Mouse (Mus musculus): Measurements from ENCODE around the gene Tep1. TPM values are rescaled to one million over a fixed set of nuclear protein-coding genes. Genes with fewer than 3 reads are reported as not detected.
A peak's percentile ranks its signal among the peaks of the same experiment; 100 is the strongest.

Gene Tep1
- polyA plus RNA-seq, 1 experiment from 2014 or later = 3.7 TPM

GRCm38 (mm10) chr14:50896747-50897373 lies 26.5 kb upstream of the Tep1 start:
- peaks cover 5% of the 10 kb centered on the region; the same call in 1 of the 2 replicates for H3K27me3 ChIP-seq (ENCODE audit: control insufficient read depth, insufficient read depth, low read depth, low read length)
- peak overlapping the region; percentile 41; the same call in 1 of the 2 replicates for H3K27ac ChIP-seq (ENCODE audit: low read length)
- H3K36me3 ChIP-seq (ENCODE audit: control insufficient read depth, insufficient read depth) = no peaks in the 10 kb centered on the region
- no peak for ATAC-seq (ENCODE audit: low read depth)
- H3K4me3 ChIP-seq (ENCODE audit: low read depth, low read length) = peak overlapping the region; percentile 28
- H3K4me2 ChIP-seq (ENCODE audit: low read depth, low read length) = peak overlapping the region; percentile 50
- 23% methylated on average over 23 of the region's 23 CpGs for WGBS (ENCODE audit: insufficient replicate concordance)
- peaks cover 3% of the 10 kb centered on the region for H3K4me1 ChIP-seq (ENCODE audit: control insufficient read depth, low read depth, low read length)
- H3K9me3 ChIP-seq (replicated peaks; ENCODE audit: control insufficient read depth, low read length) = no peaks in the 10 kb centered on the region
- peak overlapping the region; percentile 6 for H3K9ac ChIP-seq (ENCODE audit: low read depth, low read length)

- H3K4me2 ChIP-seq (ENCODE audit: low read depth, low read length) = peak overlapping the region; percentile 50
- no peaks in the 10 kb centered on the region for H3K36me3 ChIP-seq (ENCODE audit: control insufficient read depth, insufficient read depth)
- no peaks in the 10 kb centered on the region for H3K9me3 ChIP-seq (replicated peaks; ENCODE audit: control insufficient read depth, low read length)
- peaks cover 5% of the 10 kb centered on the region; the same call in 1 of the 2 replicates for H3K27me3 ChIP-seq (ENCODE audit: control insufficient read depth, insufficient read depth, low read depth, low read length)
- H3K27ac ChIP-seq (ENCODE audit: low read length) = peak overlapping the region; percentile 41; the same call in 1 of the 2 replicates
- peak; percentile 82 for ATAC-seq (ENCODE audit: low read depth)
- peak overlapping the region; percentile 28 for H3K4me3 ChIP-seq (ENCODE audit: low read depth, low read length)
- WGBS (ENCODE audit: insufficient replicate concordance) = 20% methylated on average over 19 of the region's 19 CpGs
- peaks cover 3% of the 10 kb centered on the region for H3K4me1 ChIP-seq (ENCODE audit: control insufficient read depth, low read depth, low read length)
- H3K9ac ChIP-seq (ENCODE audit: low read depth, low read length) = peak overlapping the region; percentile 6
Measured at GRCm38 (mm10) chr14:50895985-50896746, 25.8 kb upstream of the Tep1 start.

GRCm38 (mm10) chr14:50895407-50895806 lies 25.0 kb upstream of the Tep1 start:
- ATAC-seq (ENCODE audit: low read depth) = no peak
- no peak overlapping the region for H3K9ac ChIP-seq (ENCODE audit: low read depth, low read length)
- no peaks in the 10 kb centered on the region for H3K9me3 ChIP-seq (replicated peaks; ENCODE audit: control insufficient read depth, low read length)
- peaks cover 3% of the 10 kb centered on the region for H3K4me1 ChIP-seq (ENCODE audit: control insufficient read depth, low read depth, low read length)
- H3K36me3 ChIP-seq (ENCODE audit: control insufficient read depth, insufficient read depth) = no peaks in the 10 kb centered on the region
- H3K4me2 ChIP-seq (ENCODE audit: low read depth, low read length) = no peak overlapping the region
- H3K27ac ChIP-seq (ENCODE audit: low read length) = no peak overlapping the region
- no peak overlapping the region for H3K4me3 ChIP-seq (ENCODE audit: low read depth, low read length)
- H3K27me3 ChIP-seq (ENCODE audit: control insufficient read depth, insufficient read depth, low read depth, low read length) = peaks cover 5% of the 10 kb centered on the region; the same call in 1 of the 2 replicates

GRCm38 (mm10) chr14:50892541-50893459 lies 22.4 kb upstream of the Tep1 start:
- Histone ChIP-seq H3K4me3 (ENCODE audit: low read depth, low read length) (no peak overlapping the region), H3K4me1 (ENCODE audit: control insufficient read depth, low read depth, low read length) (peaks cover 3% of the 10 kb centered on the region), H3K36me3 (ENCODE audit: control insufficient read depth, insufficient read depth) (no peaks in the 10 kb centered on the region), H3K9ac (ENCODE audit: low read depth, low read length) (no peak overlapping the region), H3K4me2 (ENCODE audit: low read depth, low read length) (no peak overlapping the region), H3K9me3 (replicated peaks; ENCODE audit: control insufficient read depth, low read length) (no peaks in the 10 kb centered on the region), H3K27me3 (ENCODE audit: control insufficient read depth, insufficient read depth, low read depth, low read length) (peaks cover 5% of the 10 kb centered on the region; the same call in 1 of the 2 replicates), H3K27ac (ENCODE audit: low read length) (no peak overlapping the region)
- no peak for ATAC-seq (ENCODE audit: low read depth)
- WGBS (ENCODE audit: insufficient replicate concordance) = 60% methylated on average over 22 of the region's 22 CpGs

- Histone ChIP-seq H3K4me2 (ENCODE audit: low read depth, low read length) (no peak overlapping the region), H3K36me3 (ENCODE audit: control insufficient read depth, insufficient read depth) (no peaks in the 10 kb centered on the region), H3K9ac (ENCODE audit: low read depth, low read length) (no peak overlapping the region), H3K4me1 (ENCODE audit: control insufficient read depth, low read depth, low read length) (peaks cover 3% of the 10 kb centered on the region), H3K27me3 (ENCODE audit: control insufficient read depth, insufficient read depth, low read depth, low read length) (peaks cover 5% of the 10 kb centered on the region; the same call in 1 of the 2 replicates), H3K4me3 (ENCODE audit: low read depth, low read length) (no peak overlapping the region), H3K9me3 (replicated peaks; ENCODE audit: control insufficient read depth, low read length) (no peaks in the 10 kb centered on the region), H3K27ac (ENCODE audit: low read length) (no peak overlapping the region)
- no peak for ATAC-seq (ENCODE audit: low read depth)
- 66% methylated on average over 7 of the region's 7 CpGs for WGBS (ENCODE audit: insufficient replicate concordance)
Measured at GRCm38 (mm10) chr14:50892091-50892490, 21.7 kb upstream of the Tep1 start.

- H3K4me3 ChIP-seq (ENCODE audit: low read depth, low read length) = no peak overlapping the region
- ATAC-seq (ENCODE audit: low read depth) = no peak
- WGBS (ENCODE audit: insufficient replicate concordance) = 77% methylated on average over 8 of the region's 8 CpGs
Measured at GRCm38 (mm10) chr14:50891621-50892020, 21.3 kb upstream of the Tep1 start.

GRCm38 (mm10) chr14:50876236-50876950 lies 6.0 kb upstream of the Tep1 start:
- H3K4me2 ChIP-seq (ENCODE audit: low read depth, low read length) = no peak overlapping the region
- no peak for ATAC-seq (ENCODE audit: low read depth)
- 64% methylated on average over 6 of the region's 6 CpGs for WGBS (ENCODE audit: insufficient replicate concordance)

More at GRCm38 (mm10) chr14:50891621-50892020, 21.3 kb upstream of the Tep1 start:
- Histone ChIP-seq H3K27ac (ENCODE audit: low read length) (no peak overlapping the region), H3K9ac (ENCODE audit: low read depth, low read length) (no peak overlapping the region), H3K27me3 (ENCODE audit: control insufficient read depth, insufficient read depth, low read depth, low read length) (peaks cover 3% of the 10 kb centered on the region; the same call in 1 of the 2 replicates), H3K4me2 (ENCODE audit: low read depth, low read length) (no peak overlapping the region), H3K36me3 (ENCODE audit: control insufficient read depth, insufficient read depth) (no peaks in the 10 kb centered on the region), H3K9me3 (replicated peaks; ENCODE audit: control insufficient read depth, low read length) (no peaks in the 10 kb centered on the region), H3K4me1 (ENCODE audit: control insufficient read depth, low read depth, low read length) (peaks cover 3% of the 10 kb centered on the region)

GRCm38 (mm10) chr14:50875591-50876230 lies 5.4 kb upstream of the Tep1 start:
- Histone ChIP-seq H3K9ac (ENCODE audit: low read depth, low read length) (no peak overlapping the region), H3K36me3 (ENCODE audit: control insufficient read depth, insufficient read depth) (no peaks in the 10 kb centered on the region), H3K4me2 (ENCODE audit: low read depth, low read length) (no peak overlapping the region), H3K4me1 (ENCODE audit: control insufficient read depth, low read depth, low read length) (no peaks in the 10 kb centered on the region), H3K4me3 (ENCODE audit: low read depth, low read length) (no peak overlapping the region), H3K27me3 (ENCODE audit: control insufficient read depth, insufficient read depth, low read depth, low read length) (no peaks in the 10 kb centered on the region), H3K27ac (ENCODE audit: low read length) (no peak overlapping the region), H3K9me3 (replicated peaks; ENCODE audit: control insufficient read depth, low read length) (no peaks in the 10 kb centered on the region)
- no peak for ATAC-seq (ENCODE audit: low read depth)
- WGBS (ENCODE audit: insufficient replicate concordance) = 60% methylated on average over 6 of the region's 6 CpGs

More at GRCm38 (mm10) chr14:50876236-50876950, 6.0 kb upstream of the Tep1 start:
- Histone ChIP-seq H3K4me1 (ENCODE audit: control insufficient read depth, low read depth, low read length) (no peaks in the 10 kb centered on the region), H3K36me3 (ENCODE audit: control insufficient read depth, insufficient read depth) (no peaks in the 10 kb centered on the region), H3K27me3 (ENCODE audit: control insufficient read depth, insufficient read depth, low read depth, low read length) (no peaks in the 10 kb centered on the region), H3K27ac (ENCODE audit: low read length) (no peak overlapping the region), H3K4me3 (ENCODE audit: low read depth, low read length) (no peak overlapping the region), H3K9me3 (replicated peaks; ENCODE audit: control insufficient read depth, low read length) (no peaks in the 10 kb centered on the region), H3K9ac (ENCODE audit: low read depth, low read length) (no peak overlapping the region)

All from liver, embryonic 16.5 days (tissue).